Mouse (Mus musculus) lung, embryonic 15.5 days (tissue): ENCODE measurements around the gene Ide. TPM values are rescaled to one million over a fixed set of nuclear protein-coding genes. Genes with fewer than 3 reads are reported as not detected.
A peak's percentile ranks its signal among the peaks of the same experiment; 100 is the strongest.
"Not testable (repeated sequence)": the region's sequence is repeated elsewhere in the genome, so short reads cannot be mapped to it uniquely, and the experiment has no call there.

Source experiments
- ATAC-seq: fragments of 200-750 bp; cut with Nextera tagmentation; 2 replicates; pipeline ENCODE4 v1.8.0; 2017; ENCODE audit warnings: moderate number of reproducible peaks, borderline replicate concordance; ENCODE audit not compliant: low FRiP score, low TSS enrichment; ENCODE audit errors: extremely low read depth
- H3K27ac ChIP-seq: fragments of 300-500 bp; sonication (generic); 2 replicates; pipeline ENCODE4 v1.5.1; 2015; ENCODE audit warnings: moderate library complexity, mild to moderate bottlenecking, inconsistent platforms
- H3K27me3 ChIP-seq: fragments of 300-500 bp; sonication (generic); 2 replicates; pipeline ENCODE4 v1.6.1; 2015; ENCODE audit warnings: inconsistent platforms
- H3K36me3 ChIP-seq: fragments of 300-500 bp; sonication (generic); 2 replicates; pipeline ENCODE4 v1.6.1; 2015; ENCODE audit warnings: inconsistent platforms
- H3K4me1 ChIP-seq: fragments of 300-500 bp; sonication (generic); 2 replicates; pipeline ENCODE4 v1.6.1; 2015; ENCODE audit warnings: inconsistent platforms
- H3K4me2 ChIP-seq: fragments of 300-500 bp; sonication (generic); 2 replicates; pipeline ENCODE4 v1.6.1; 2015; ENCODE audit warnings: inconsistent platforms, mild to moderate bottlenecking, moderate library complexity
- H3K4me3 ChIP-seq: fragments of 300-500 bp; sonication (generic); 2 replicates; pipeline ENCODE4 v1.5.1; 2015; ENCODE audit warnings: mild to moderate bottlenecking, inconsistent platforms
- H3K9ac ChIP-seq: fragments of 300-500 bp; sonication (generic); 2 replicates; pipeline ENCODE4 v1.6.1; 2015; ENCODE audit warnings: inconsistent platforms
- H3K9me3 ChIP-seq: fragments of 300-500 bp; sonication (generic); 2 replicates; pipeline ENCODE4 v1.6.1; 2016; ENCODE audit warnings: inconsistent platforms
- WGBS: fragments of 180-500 bp; shearing (Covaris S2); methylation state at CpG from one replicate; pipeline ENCODE4 v1.1.7; 2015; 5-methylcytosine and 5-hydroxymethylcytosine counted together
- polyA plus RNA-seq: library from polyadenylated mRNA; unstranded; fragments of >200 nt; fragmentation: Nextera tagmentation; extraction: Ambion mirVana; gene quantifications from 2 replicates; pipeline ENCODE4 v1.2.1, GENCODE M21; 2015

Ide gene
- polyA plus RNA-seq, 1 experiment from 2014 or later, result 47.4 TPM

- Histone ChIP-seq H3K4me3 (peak overlapping the region; percentile 26), H3K36me3 (no peaks in the 10 kb centered on the region), H3K27me3 (peaks cover 33% of the 10 kb centered on the region), H3K4me2 (peak overlapping the region; percentile 57), H3K9ac (no peak overlapping the region), H3K4me1 (peaks cover 7% of the 10 kb centered on the region), H3K27ac (no peak overlapping the region), H3K9me3 (no peaks in the 10 kb centered on the region)
- ATAC-seq, result no peak
- 6% methylated on average over 62 of the region's 63 CpGs for WGBS
These were observed 103.8 kb downstream of the Ide start for GRCm38 (mm10) chr19:37233561-37234539.

DNA sequence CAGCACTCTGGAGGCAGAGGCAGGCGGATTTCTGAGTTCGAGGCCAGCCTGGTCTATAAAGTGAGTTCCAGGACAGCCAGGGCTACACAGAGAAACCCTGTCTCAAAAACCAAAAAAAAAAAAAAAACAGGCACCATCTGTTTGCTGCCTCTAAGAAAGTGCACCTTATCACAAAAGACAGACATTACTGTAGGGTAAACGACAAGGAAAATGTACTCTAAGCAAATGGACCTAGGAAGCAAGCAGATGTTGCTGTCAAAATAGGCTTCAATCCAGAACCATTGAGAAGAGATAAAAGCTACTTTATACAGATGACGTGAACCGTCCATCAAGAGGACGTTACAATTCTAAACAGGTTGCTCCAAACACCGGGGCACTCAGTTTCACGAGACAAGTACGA, 105.1 kb downstream of the Ide start:
- not testable (repeated sequence) for ATAC-seq, H3K4me3 ChIP-seq, H3K9ac ChIP-seq, H3K9me3 ChIP-seq, H3K36me3 ChIP-seq, H3K4me1 ChIP-seq, H3K4me2 ChIP-seq, H3K27ac ChIP-seq
- peaks cover 33% of the 10 kb centered on the region for H3K27me3 ChIP-seq
- WGBS, result 66% methylated on average over 9 of the region's 9 CpGs

GRCm38 (mm10) chr19:37225197-37225862, 112.3 kb downstream of the Ide start:
- H3K9ac ChIP-seq, result no peak overlapping the region
- H3K27ac ChIP-seq, result no peak overlapping the region
- H3K4me3 ChIP-seq, result no peak overlapping the region
- no peaks in the 10 kb centered on the region for H3K27me3 ChIP-seq
- H3K4me1 ChIP-seq, result no peaks in the 10 kb centered on the region
- no peak overlapping the region for H3K4me2 ChIP-seq
- ATAC-seq, result no peak
- H3K9me3 ChIP-seq, result no peaks in the 10 kb centered on the region
- WGBS, result 80% methylated on average over 6 of the region's 6 CpGs
- H3K36me3 ChIP-seq, result peaks cover 20% of the 10 kb centered on the region

Other genes with a start within 250 kb of the Ide start
- gene March5, start 130.3 kb downstream of the Ide start, polyA plus RNA-seq, result 91.9 and 99.1 TPM in 2 replicates
- gene Cpeb3, start 129.3 kb downstream of the Ide start, polyA plus RNA-seq, result 0.87 and 1.0 TPM in 2 replicates
- 69.0 and 73.4 TPM in 2 replicates for gene Kif11, start 38.6 kb upstream of the Ide start, polyA plus RNA-seq
- 32.8 and 38.0 TPM in 2 replicates for gene Hhex, start 97.0 kb upstream of the Ide start, polyA plus RNA-seq
- 11.6 and 12.8 TPM in 2 replicates for gene Exoc6, start 212.6 kb upstream of the Ide start, polyA plus RNA-seq